Comparison of ENCODE assay signal across 15 mouse cellular contexts in genomic region chr11:72078056-72078455, GRCm38 (mm10). TPM values are rescaled to one million over a fixed set of nuclear protein-coding genes. Genes with fewer than 3 reads are reported as not detected.
DNase-seq lines count a peak whose midpoint lies in the region; ATAC-seq and TF ChIP-seq lines count a peak whose summit lies in the region.
"Had no signal": no experiment of that assay in that cellular context is flagged by ENCODE, and none has a peak within 500 bp of the region (broad histone marks: within the 10 kb centered on the region; RNA-seq: fewer than 3 reads in every experiment).

No protein-coding gene starts in this region.

- no peaks in the 10 kb centered on the region for H3K9me3 ChIP-seq in forebrain, postnatal 0 days (ENCODE audit: low read length)
- H3K9me3 ChIP-seq in forebrain, embryonic 12.5 days = no peaks in the 10 kb centered on the region
- no peaks in the 10 kb centered on the region for H3K9me3 ChIP-seq in ES-E14 (ENCODE audit: control insufficient read depth, insufficient read depth, low read depth, low read length)
- H3K9me3 ChIP-seq: heart, embryonic 10.5 days; intestine, embryonic 15.5 days; liver, embryonic 15.5 days had no signal

- 32% methylated on average over 3 of the region's 3 CpGs for WGBS in forebrain, postnatal 0 days
- WGBS in forebrain, embryonic 12.5 days = 50% methylated on average over 3 of the region's 3 CpGs
- 32% methylated on average over 3 of the region's 3 CpGs for WGBS in lung, adult 2 months

- no peak for ATAC-seq in forebrain, postnatal 0 days
- ATAC-seq in forebrain, embryonic 12.5 days (ENCODE audit: low FRiP score) = no peak
- ATAC-seq in megakaryocyte, adult 5-6 weeks (ENCODE audit: poor library complexity, severe bottlenecking) = no peak
- ATAC-seq: intestine, embryonic 15.5 days had no signal

- H3K9ac ChIP-seq in forebrain, postnatal 0 days = no peak overlapping the region
- H3K9ac ChIP-seq in forebrain, embryonic 12.5 days = no peak overlapping the region
- H3K9ac ChIP-seq in ES-E14 (ENCODE audit: insufficient read depth, low read depth, low read length, poor library complexity, severe bottlenecking) = no peak overlapping the region
- H3K9ac ChIP-seq: intestine, embryonic 15.5 days; liver, embryonic 15.5 days had no signal

- no peak for TF ChIP-seq POLR2A in lung, adult 2 months (IDR thresholded peaks at IDR 0.05; ENCODE audit: borderline replicate concordance, extremely low read depth, low read depth, low read length)

- H3K4me2 ChIP-seq in forebrain, postnatal 0 days (ENCODE audit: low read depth) = no peak overlapping the region
- H3K4me2 ChIP-seq in forebrain, embryonic 12.5 days = no peak overlapping the region
- H3K4me2 ChIP-seq: intestine, embryonic 15.5 days; liver, embryonic 15.5 days; midbrain, embryonic 11.5 days had no signal

- no peaks in the 10 kb centered on the region for H3K27me3 ChIP-seq in forebrain, postnatal 0 days (ENCODE audit: insufficient read depth, low read length)
- 0 out of 2 replicates have a peak, but pooled peaks cover 3% of the 10 kb centered on the region for H3K27me3 ChIP-seq in forebrain, embryonic 12.5 days
- H3K27me3 ChIP-seq: intestine, embryonic 15.5 days; liver, embryonic 15.5 days had no signal

- no peaks in the 10 kb centered on the region; the same call in 1 of the 2 replicates for H3K36me3 ChIP-seq in forebrain, postnatal 0 days (ENCODE audit: insufficient read depth)
- H3K36me3 ChIP-seq in forebrain, embryonic 12.5 days (replicated peaks) = no peaks in the 10 kb centered on the region
- no peaks in the 10 kb centered on the region for H3K36me3 ChIP-seq in ES-E14 (ENCODE audit: control insufficient read depth, insufficient read depth, low read length, poor library complexity, severe bottlenecking)
- H3K36me3 ChIP-seq: heart, embryonic 10.5 days; intestine, embryonic 15.5 days; liver, embryonic 15.5 days had no signal

- in situ Hi-C loops in ES-E14 (cut with MboI; ENCODE audit: low sequenced_read_pairs in 2 of 2, unreplicated experiment in 2 of 2) = no loop called here

- no peak overlapping the region for H3K27ac ChIP-seq in forebrain, postnatal 0 days (ENCODE audit: low read depth, low read length)
- no peak overlapping the region for H3K27ac ChIP-seq in forebrain, embryonic 12.5 days
- H3K27ac ChIP-seq in ES-E14 (ENCODE audit: insufficient read depth, low read depth, low read length, poor library complexity, severe bottlenecking) = no peak overlapping the region
- H3K27ac ChIP-seq: heart, embryonic 10.5 days; intestine, embryonic 15.5 days; liver, embryonic 15.5 days had no signal

- DNase-seq in forebrain, postnatal 0 days = peak; percentile 22
- DNase-seq in lung, postnatal 25 days (ENCODE audit: low spot score) = peak; percentile 17
- DNase-seq in lung, adult 2 months = no peak
- peak; percentile 8 for DNase-seq in ES-E14 (ENCODE audit: low read depth, low spot score)
- peak; percentile 7 for DNase-seq in induced T-regulatory cell, adult 2 months (ENCODE audit: low read depth)
- DNase-seq: gastrocnemius, postnatal 10 days; heart, postnatal 4 days; spleen, adult 18-20 months had no signal

- no peak overlapping the region for H3K4me3 ChIP-seq in forebrain, postnatal 0 days (ENCODE audit: low read depth, low read length)
- H3K4me3 ChIP-seq in forebrain, embryonic 12.5 days (replicated peaks) = no peak overlapping the region
- no peak overlapping the region for H3K4me3 ChIP-seq in lung, adult 2 months (replicated peaks; ENCODE audit: extremely low read depth, low read depth, low read length)
- H3K4me3 ChIP-seq in ES-E14 (ENCODE audit: insufficient read depth in 1 of 2, low read depth in 1 of 2, low read length in 2 of 2, poor library complexity in 1 of 2, severe bottlenecking in 1 of 2) = no peak overlapping the region
- H3K4me3 ChIP-seq: heart, embryonic 10.5 days; intestine, embryonic 15.5 days; liver, embryonic 15.5 days had no signal

- TF ChIP-seq CTCF in forebrain, postnatal 0 days (IDR thresholded peaks at IDR 0.05; ENCODE audit: low read depth) = no peak
- no peak for TF ChIP-seq CTCF in lung, adult 2 months (IDR thresholded peaks at IDR 0.05; ENCODE audit: insufficient read depth, low read length)

- no peaks in the 10 kb centered on the region for H3K4me1 ChIP-seq in forebrain, postnatal 0 days (ENCODE audit: insufficient read depth)
- peaks cover 8% of the 10 kb centered on the region for H3K4me1 ChIP-seq in forebrain, embryonic 12.5 days
- H3K4me1 ChIP-seq in lung, adult 2 months (ENCODE audit: control insufficient read depth, insufficient read depth, low read length) = 0 out of 2 replicates have a peak, but pooled peaks cover 2% of the 10 kb centered on the region
- H3K4me1 ChIP-seq in ES-E14 (ENCODE audit: control insufficient read depth in 2 of 2, insufficient read depth in 2 of 2, low read length in 2 of 2, poor library complexity in 1 of 2) = no peaks in the 10 kb centered on the region; a peak in 1 of 4 replicates
- H3K4me1 ChIP-seq: intestine, embryonic 15.5 days; liver, embryonic 15.5 days had no signal

TF ChIP-seq in ES-E14, 5 proteins besides CTCF, POLR2A, EP300 and RAD21:
- TF ChIP-seq MAFK (IDR thresholded peaks at IDR 0.05; ENCODE audit: insufficient read depth, low read depth, low read length) = no peak
- no peak for TF ChIP-seq ZC3H11A (IDR thresholded peaks at IDR 0.05; ENCODE audit: borderline replicate concordance, low read depth, low read length)
- TF ChIP-seq ZNF384 (IDR thresholded peaks at IDR 0.05; ENCODE audit: low read depth, low read length) = no peak
- TF ChIP-seq HCFC1 (IDR thresholded peaks at IDR 0.05; ENCODE audit: borderline replicate concordance, insufficient read depth, low read length) = no peak
- no peak for TF ChIP-seq CHD2 (IDR thresholded peaks at IDR 0.05; ENCODE audit: low read depth, low read length)

RNA-seq across cellular contexts. Expression of gene Pimreg, which starts 36.2 kb away (rescaled TPM):
- 13.2 and 14.9 TPM in 2 replicates for total RNA-seq in forebrain, postnatal 0 days (2014; rRNA removed)
- polyA plus RNA-seq in forebrain, postnatal 0 days (2015; fragmentation: Nextera tagmentation; extraction: Ambion mirVana) = 20.6 and 22.0 TPM in 2 replicates
- 187 and 191 TPM in 2 replicates for polyA plus RNA-seq in forebrain, embryonic 12.5 days (2016; fragmentation: Nextera tagmentation; extraction: Ambion mirVana)
- 1.2 and 1.8 TPM in 2 replicates for polyA plus RNA-seq in lung, adult 2 months (2012; rRNA removed)
- 28.7 and 31.3 TPM in 2 replicates for total RNA-seq in ES-E14 (2012; rRNA removed)
- 34.0 and 34.1 TPM in 2 replicates for total RNA-seq in megakaryocyte, adult 5-6 weeks (2015)
- 16.3 and 17.2 TPM in 2 replicates for total RNA-seq in megakaryocyte, adult 5-6 weeks (2017)

RNA-seq across cellular contexts. Expression of gene Aipl1, which starts 40.7 kb away (rescaled TPM):
- total RNA-seq in forebrain, postnatal 0 days (2014; rRNA removed) = 0.19 and 0.31 TPM in 2 replicates
- 0.23 and 0.33 TPM in 2 replicates for polyA plus RNA-seq in forebrain, postnatal 0 days (2015; fragmentation: Nextera tagmentation; extraction: Ambion mirVana)
- polyA plus RNA-seq in forebrain, embryonic 12.5 days (2016; fragmentation: Nextera tagmentation; extraction: Ambion mirVana) = 0.37 and 0.50 TPM in 2 replicates
- 0.08 and 0.11 TPM in 2 replicates for polyA plus RNA-seq in lung, adult 2 months (2012; rRNA removed)
- total RNA-seq in ES-E14 (2012; rRNA removed) = 0.18 and 0.32 TPM in 2 replicates
- total RNA-seq in megakaryocyte, adult 5-6 weeks (2015) = 0.29 and 0.93 TPM in 2 replicates
- total RNA-seq in megakaryocyte, adult 5-6 weeks (2017) = 0.37 and 0.77 TPM in 2 replicates
- total RNA-seq: left cerebral cortex, postnatal 36 days had no signal

RNA-seq across cellular contexts. Expression of gene Pitpnm3, which starts 57.5 kb away (rescaled TPM):
- 7.8 and 14.0 TPM in 2 replicates for total RNA-seq in forebrain, postnatal 0 days (2014; rRNA removed)
- 1.9 and 3.2 TPM in 2 replicates for polyA plus RNA-seq in forebrain, postnatal 0 days (2015; fragmentation: Nextera tagmentation; extraction: Ambion mirVana)
- 0.41 and 0.58 TPM in 2 replicates for polyA plus RNA-seq in forebrain, embryonic 12.5 days (2016; fragmentation: Nextera tagmentation; extraction: Ambion mirVana)
- 26.9 and 30.0 TPM in 2 replicates for polyA plus RNA-seq in lung, adult 2 months (2012; rRNA removed)
- total RNA-seq in ES-E14 (2012; rRNA removed) = 0.32 and 0.36 TPM in 2 replicates
- not detected in 2 replicates for total RNA-seq in megakaryocyte, adult 5-6 weeks (2015)
- total RNA-seq in megakaryocyte, adult 5-6 weeks (2017) = 0.07 TPM in 1 of 2 replicates, not detected in the other
- polyA plus RNA-seq: liver, embryonic 15.5 days had no signal
